Mouse (Mus musculus): Measurements from ENCODE around the gene Nfatc2. TPM values are rescaled to one million over a fixed set of nuclear protein-coding genes. Genes with fewer than 3 reads are reported as not detected.

The Nfatc2 gene
- polyA plus RNA-seq, 1 experiment from 2014 or later = 0.25 TPM

- no peaks in the 10 kb centered on the region for H3K4me1 ChIP-seq (replicated peaks; ENCODE audit: control insufficient read depth, insufficient read depth, low read length)
- no peak overlapping the region for H3K27ac ChIP-seq (ENCODE audit: low read depth, low read length)
- no peaks in the 10 kb centered on the region for H3K36me3 ChIP-seq (ENCODE audit: control insufficient read depth, insufficient read depth, low read length)
- no peak for ATAC-seq (ENCODE audit: low FRiP score)
- no peak overlapping the region for H3K4me2 ChIP-seq (replicated peaks; ENCODE audit: low read depth, low read length)
- no peaks in the 10 kb centered on the region for H3K27me3 ChIP-seq (ENCODE audit: control insufficient read depth, insufficient read depth, low read length)
- WGBS = 90% methylated on average over 5 of the region's 5 CpGs
- H3K4me3 ChIP-seq (ENCODE audit: low read depth, low read length) = no peak overlapping the region
- no peak for DNase-seq (ENCODE audit: low spot score)
- no peaks in the 10 kb centered on the region for H3K9me3 ChIP-seq (ENCODE audit: control insufficient read depth, low read length)
- no peak overlapping the region for H3K9ac ChIP-seq (ENCODE audit: low read depth, low read length)
Observed at GRCm38 (mm10) chr2:168428375-168428901, 173.0 kb downstream of the Nfatc2 start.

Other genes starting within 250 kb of the Nfatc2 start
- gene Atp9a, start 140.8 kb upstream of the Nfatc2 start, polyA plus RNA-seq (2014; fragmentation: Nextera tagmentation; extraction: Ambion mirVana) = 12.8 and 14.6 TPM in 2 replicates
- 7.1 and 7.3 TPM in 2 replicates for gene Sall4, start 166.3 kb upstream of the Nfatc2 start, polyA plus RNA-seq (2014; fragmentation: Nextera tagmentation; extraction: Ambion mirVana)